Mouse (Mus musculus) heart, adult 18-20 months (tissue): ENCODE data around the gene Cacng8. TPM values are rescaled to one million over a fixed set of nuclear protein-coding genes. Genes with fewer than 3 reads are reported as not detected.
"Not testable (repeated sequence)": the region's sequence is repeated elsewhere in the genome, so short reads cannot be mapped to it uniquely, and the experiment has no call there.

Experiments
- DNase-seq, 2 experiments: peaks; one replicate each; pipeline ENCODE4 v3.0.0; 2021 to 2022; ENCODE audit warnings: mixed read lengths in 1 of 2
- total RNA-seq, 2 experiments: library from RNA; stranded (reverse); gene quantifications; 2 replicates each; pipeline ENCODE4 v1.2.3; 2021

Gene Cacng8
- total RNA-seq, 2 experiments from 2014 or later: not detected

GRCm38 (mm10) chr7:3387761-3388160, 2.7 kb upstream of the Cacng8 start:
- DNase-seq: no peak

DNA sequence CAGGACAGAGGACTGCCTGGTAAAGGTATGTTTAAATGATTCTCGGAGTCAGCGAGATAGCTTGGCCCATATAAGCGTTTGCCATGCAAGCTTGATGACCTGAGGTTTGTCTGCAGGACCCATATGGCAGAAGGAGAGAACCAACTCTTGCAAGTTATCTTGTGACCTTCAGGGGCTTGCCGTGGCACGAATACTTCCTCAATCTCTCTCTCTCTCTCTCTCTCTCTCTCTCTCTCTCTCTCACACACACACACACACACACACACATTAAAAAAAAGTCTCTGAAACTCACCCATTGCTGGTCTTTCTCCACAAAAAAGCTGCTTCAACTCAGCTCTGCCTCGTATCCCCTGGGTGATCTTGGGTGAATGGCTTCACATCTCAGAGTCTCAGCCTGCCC, 1.6 kb upstream of the Cacng8 start:
- DNase-seq: no peak

DNA sequence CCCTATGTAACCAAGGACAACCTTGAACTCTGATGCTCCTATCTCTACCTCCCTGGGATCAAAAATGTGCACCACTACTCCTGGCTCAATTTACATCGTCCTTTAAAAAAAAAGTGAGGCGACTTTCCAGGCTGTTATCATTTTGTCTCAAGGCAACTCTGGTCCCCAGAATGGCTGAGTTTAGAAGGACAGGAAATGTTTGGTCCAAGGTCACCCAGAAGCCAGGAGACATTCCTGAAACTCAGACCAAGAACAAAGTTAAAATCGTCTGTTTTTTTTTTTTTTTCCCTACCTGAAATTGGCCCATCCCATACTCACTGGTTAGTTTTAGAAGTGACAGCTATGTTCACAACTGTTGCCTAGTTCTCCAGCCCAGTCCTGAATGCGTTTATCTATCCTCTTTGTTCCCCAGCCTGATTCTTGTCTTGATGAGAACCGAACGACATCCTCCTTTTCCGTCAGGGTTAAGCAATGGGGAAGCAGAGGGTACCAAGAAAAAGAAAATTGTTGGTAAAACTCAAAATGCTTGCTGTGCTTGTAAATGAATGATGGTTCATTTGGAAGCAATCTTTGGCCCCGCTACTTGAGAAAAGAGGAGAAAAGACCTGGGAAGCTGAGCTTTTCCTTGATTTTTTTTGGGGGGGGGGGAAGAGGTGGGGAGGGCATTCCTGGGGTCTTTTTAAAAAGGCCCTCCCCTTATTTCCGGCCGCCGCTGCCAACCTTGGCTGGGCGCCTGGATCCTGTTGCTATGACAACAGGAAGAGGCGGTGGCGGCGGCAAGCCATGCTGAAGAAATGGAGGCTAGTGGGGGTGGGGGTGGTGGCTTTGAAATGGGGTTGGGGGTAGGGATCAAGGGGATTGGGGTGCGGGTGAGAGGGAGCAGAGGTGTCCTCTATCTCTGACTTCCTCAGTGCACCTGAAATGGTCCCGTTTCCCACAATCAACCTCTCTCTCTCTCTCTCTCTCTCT, 755 bp upstream of the Cacng8 start:
- DNase-seq: peak; percentile 29 to 49

- no peak for DNase-seq
Observed at GRCm38 (mm10) chr7:3391081-3391451, 583 bp downstream of the Cacng8 start.

GRCm38 (mm10) chr7:3391809-3392208, 1.3 kb downstream of the Cacng8 start:
- no peak for DNase-seq

- no peak for DNase-seq
Observed at GRCm38 (mm10) chr7:3397355-3397754, 6.9 kb downstream of the Cacng8 start.

DNA sequence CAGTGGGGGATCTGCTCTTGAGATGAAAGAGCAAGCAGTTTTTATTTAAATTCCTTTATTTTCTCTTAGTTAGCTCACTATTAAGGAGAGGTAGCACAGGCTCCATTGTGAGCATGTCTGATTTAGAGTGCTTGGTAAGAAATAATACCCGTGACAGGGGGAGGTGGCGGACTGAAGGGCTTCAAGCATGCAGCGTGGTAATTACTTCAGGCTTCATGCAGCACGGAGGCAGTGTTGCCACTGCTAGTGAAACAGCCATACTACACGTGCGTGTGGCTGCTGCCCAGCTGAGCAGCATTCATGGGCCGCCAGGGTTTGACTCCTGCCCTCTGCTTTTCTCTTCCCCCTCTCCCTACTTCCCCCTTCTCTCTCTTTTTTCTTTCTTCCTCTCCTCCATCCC, 7.3 kb downstream of the Cacng8 start:
- DNase-seq: no peak

- DNase-seq: not testable (repeated sequence)
Observed at GRCm38 (mm10) chr7:3398363-3398762, 7.9 kb downstream of the Cacng8 start.

DNA sequence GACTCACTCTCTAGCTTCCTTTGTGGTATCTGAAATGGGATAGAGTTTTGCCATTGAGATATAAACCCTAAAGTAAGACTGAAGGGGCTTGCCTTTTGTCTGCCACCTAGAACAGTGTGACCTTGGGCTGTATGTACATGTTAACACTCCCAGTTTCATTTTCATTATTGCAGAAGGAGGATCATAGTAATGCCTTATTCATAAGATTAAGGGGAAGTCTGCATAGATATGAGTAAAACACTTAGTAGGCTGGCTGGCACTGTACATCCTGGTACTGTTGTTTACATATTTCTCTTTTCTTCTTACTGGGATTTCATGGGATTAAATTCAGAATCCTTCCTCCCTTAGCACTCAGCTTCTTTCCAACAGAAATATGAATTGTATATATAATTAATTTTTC, 9.5 kb downstream of the Cacng8 start:
- no peak for DNase-seq

DNA sequence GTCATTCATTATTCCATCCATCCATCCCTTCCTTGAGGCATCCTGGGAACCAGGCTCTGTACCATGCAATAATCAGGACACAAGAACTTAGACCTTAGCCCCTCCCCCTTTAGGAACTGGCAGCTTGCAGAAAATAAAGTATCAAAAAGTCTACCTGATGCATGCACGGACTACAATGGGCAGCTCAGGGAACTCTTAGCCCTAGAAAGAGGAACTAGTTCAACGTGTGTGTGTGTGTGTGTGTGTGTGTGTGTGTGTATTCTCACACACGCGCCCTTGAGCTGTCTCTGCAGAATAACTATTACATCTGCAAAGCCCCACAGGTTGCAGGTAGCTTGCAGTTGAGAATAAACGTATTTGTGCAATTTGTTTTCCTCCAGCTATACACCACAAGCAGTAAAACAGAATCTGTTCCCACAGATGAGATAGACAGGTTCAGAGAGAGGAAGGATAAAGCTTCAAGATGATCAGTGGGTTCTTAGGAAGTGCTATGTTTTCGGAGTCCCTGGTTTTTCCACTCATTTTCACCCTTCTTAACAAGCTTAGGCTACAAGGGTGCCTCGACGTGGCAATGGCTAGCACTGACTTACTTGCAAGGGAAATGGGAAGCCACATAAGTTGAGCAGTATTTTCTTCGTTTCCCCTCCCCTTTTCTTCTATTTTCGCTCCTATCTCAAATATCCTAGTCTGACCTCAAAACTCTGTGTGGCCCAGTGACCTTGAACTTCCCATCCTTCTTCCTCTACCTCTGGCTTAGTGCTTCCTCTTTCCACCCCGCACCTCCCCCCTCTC, 19.4 kb downstream of the Cacng8 start:
- DNase-seq: no peak

DNA sequence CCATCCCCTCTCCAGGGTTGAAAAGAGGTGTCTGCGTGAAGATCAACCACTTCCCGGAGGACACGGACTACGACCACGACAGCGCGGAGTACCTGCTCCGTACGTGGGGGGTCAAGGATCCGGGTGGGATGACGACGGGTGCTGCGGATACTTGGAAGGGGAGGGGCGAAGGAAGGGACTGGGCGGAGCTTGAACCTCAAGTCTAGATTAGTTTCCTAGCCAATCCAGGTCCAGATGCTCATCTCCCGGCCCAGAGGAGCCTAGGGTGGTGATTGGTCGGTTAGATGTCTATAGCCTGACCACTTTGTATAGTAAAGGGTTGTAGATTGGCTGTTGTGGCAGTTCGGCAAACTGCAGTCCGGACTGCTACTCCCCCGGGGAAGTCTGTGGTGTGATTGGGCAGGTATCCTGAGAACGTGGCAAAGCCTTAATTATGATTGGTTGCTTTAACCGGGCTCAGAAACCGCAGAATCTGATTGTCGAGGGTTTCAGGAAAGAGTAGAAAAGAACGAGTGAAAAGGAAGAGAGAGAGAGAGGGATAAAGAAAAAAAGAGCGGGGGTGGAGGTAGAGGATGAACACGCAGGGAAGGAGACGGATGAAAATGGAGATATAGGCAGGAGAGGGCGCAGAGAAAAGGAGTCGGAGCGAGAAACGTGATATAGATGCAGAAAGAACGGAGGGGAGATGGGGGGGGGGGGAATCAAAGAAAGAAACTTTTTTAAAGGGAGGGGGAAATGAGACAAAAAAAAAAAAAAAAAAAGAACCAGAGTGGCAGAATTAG, 20.9 kb downstream of the Cacng8 start:
- DNase-seq: peak in 1 of 2 experiments; percentile 10

GRCm38 (mm10) chr7:3412036-3412435, 21.6 kb downstream of the Cacng8 start:
- no peak for DNase-seq

DNA sequence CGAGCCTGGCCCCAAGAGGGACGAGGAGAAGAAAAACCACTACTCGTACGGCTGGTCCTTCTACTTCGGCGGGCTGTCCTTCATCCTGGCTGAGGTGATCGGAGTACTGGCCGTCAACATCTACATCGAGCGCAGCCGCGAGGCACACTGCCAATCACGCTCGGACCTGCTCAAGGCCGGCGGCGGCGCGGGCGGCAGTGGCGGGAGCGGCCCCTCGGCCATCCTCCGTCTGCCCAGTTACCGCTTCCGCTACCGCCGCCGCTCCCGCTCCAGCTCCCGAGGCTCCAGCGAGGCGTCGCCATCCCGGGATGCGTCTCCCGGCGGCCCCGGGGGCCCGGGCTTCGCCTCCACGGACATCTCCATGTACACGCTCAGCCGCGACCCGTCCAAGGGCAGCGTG, 24.4 kb downstream of the Cacng8 start:
- peak; percentile 14 to 32 for DNase-seq

DNA sequence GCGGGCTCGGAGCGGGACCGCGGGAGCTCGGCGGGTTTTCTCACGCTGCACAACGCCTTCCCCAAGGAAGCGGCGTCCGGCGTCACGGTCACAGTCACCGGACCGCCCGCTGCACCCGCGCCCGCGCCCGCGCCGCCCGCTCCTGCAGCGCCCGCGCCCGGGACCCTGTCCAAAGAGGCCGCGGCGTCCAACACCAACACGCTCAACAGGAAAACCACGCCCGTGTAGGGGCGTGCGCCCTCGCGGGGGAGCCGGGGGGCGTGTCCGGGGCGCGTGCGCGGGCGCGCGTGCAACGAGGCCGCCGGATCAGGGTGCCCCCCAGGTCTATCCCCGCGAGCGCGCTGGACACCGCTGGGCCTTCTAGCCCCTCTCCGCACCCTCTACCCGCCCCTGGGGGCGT, 24.9 kb downstream of the Cacng8 start:
- peak; percentile 24 to 42 for DNase-seq

- no peak for DNase-seq
Observed at GRCm38 (mm10) chr7:3419941-3420340, 29.5 kb downstream of the Cacng8 start.

DNA sequence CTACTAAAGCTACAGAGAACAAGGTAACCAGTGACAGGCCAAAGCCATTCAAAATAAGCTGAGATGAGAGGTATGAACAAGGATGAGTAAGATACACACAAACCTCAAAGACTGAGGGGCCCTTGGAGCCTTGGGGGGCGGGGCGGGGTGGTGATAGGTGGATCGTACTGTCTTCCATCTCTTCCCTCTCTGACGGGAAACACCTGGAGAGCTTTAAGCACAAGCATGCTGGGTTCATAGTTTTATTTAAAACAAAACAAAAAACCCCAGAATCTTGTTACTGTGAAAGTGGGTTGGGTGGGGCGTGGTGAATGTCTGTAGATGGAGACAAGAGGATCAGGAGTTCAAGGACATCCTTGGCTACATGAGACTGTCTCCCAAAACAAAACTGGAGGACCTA, 30.0 kb downstream of the Cacng8 start:
- no peak for DNase-seq

DNA sequence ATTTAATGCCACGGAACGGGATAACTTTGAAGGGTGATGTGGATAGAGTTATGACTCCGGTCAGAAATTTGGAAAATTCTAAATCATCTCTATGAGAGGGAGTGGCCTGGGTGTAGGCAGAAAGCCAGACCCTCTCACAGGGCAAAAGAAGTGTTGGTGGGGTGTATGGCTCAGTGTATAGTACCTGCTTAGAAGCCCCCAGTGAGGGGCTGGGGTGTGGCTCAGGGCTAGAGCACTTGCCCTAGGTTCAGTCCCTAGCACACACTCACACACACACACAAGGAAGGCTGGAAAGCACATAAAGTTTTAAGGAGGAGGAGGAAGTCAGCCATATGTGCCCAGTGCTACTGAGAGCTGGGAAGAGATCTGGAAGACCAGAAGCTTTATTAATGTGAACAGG, 30.8 kb downstream of the Cacng8 start:
- no peak for DNase-seq

DNA sequence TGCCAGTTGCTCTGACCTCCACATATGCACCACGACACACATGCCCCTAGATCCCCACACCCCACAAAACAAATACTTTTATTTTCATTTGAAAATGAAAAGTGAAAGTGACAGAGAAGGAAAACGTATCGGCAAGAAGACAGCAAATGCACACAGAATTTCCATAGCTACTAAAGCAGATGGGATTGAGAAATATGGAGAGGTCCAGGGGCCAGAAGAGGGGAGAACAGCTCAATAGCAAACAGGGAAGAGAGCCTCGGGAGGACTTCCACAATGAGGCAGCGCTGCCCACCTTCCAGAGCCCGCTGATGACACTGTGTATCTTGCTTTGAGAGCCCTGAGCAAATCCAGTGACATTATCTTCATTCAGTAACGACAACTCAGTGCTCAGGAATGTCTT, 31.6 kb downstream of the Cacng8 start:
- no peak for DNase-seq

DNA sequence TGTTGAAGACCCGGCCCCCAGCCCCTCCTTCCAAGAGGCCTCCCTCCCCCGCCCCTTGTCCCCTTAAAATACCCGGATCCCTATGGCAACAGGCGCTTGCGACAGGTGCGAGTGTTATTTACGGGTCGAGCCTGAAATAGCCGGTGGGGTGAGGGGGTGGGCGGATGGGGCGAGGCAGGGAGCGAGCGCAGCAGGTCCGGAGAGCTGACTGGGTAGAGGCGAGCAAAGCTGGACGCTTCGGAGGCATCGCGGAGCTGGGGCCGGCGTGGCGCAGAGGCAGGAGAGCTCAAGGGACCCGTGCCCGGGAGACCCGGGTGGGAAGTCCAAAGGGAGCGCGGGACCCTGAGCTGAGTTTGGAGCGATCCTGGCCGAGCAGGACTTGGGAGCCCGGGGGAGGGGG, 32.9 kb downstream of the Cacng8 start:
- DNase-seq: no peak

GRCm38 (mm10) chr7:3423895-3424294, 33.4 kb downstream of the Cacng8 start, which contains the start of gene Cacng6:
Cacng6 (plus strand) TSS chr7:3424195.
- DNase-seq: no peak

GRCm38 (mm10) chr7:3425141-3425540, 34.7 kb downstream of the Cacng8 start:
- DNase-seq: no peak

GRCm38 (mm10) chr7:3430161-3430560, 39.7 kb downstream of the Cacng8 start:
- DNase-seq: no peak
